Mouse (Mus musculus) olfactory bulb, adult 2 months (tissue): ENCODE data around the gene Gpr19.

Experiments
- CTCF ChIP-seq: fragments of 200-500 bp; IDR thresholded peaks from 2 replicates; pipeline ENCODE4 v1.5.1; 2012; ENCODE audit warnings: low read depth, mild to moderate bottlenecking, low read length, moderate library complexity; ENCODE audit not compliant: insufficient read depth
- POLR2A ChIP-seq: fragments of 200-500 bp; IDR thresholded peaks from 2 replicates; pipeline ENCODE4 v1.6.1; 2012; ENCODE audit warnings: mild to moderate bottlenecking, low read depth, low read length, moderate library complexity; ENCODE audit not compliant: insufficient read depth

DNA sequence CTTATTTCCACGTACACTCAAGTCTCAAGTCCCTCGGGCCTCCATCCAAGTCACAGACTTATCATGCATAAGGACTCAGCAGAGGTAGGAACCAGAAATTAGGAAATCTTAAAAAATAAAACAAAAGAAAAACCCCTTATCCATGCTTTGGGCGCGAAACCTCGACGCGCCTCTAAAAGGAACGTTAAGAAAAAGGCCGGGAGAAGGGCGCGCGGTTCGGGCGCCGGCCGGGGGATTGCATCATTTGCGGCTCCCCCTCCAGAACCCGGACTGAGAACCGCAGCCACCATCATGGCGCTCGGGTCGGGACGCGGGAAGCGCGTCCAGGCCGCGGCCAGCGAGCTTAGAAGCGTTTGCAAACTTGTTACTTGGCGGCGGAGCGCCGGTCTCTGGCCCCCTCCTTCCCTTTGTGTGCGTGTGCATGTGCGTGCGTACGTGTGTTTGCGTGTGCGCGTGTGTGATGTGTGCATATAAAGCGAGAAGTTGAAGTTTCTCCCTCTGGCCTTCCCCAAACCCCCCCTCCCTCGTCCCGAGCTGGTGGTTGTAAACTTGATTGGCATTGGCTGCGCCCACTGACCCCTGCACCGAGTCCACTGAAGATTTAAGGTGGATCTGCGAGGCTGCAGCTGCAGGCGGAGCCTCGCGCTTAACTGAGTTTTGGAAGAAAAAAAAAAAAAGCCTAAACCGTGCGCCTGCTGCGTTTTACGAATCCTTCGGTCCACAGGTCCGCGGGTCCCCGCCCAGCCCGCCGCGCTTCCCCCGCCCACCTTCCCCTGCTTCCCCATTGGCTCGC lies 29.9 kb upstream of the Gpr19 start:
- TF ChIP-seq CTCF, result no peak
- TF ChIP-seq POLR2A, result peak; percentile 36; the same call in 1 of the 2 replicates
